Mouse (Mus musculus): ENCODE measurements around the gene Trim27. TPM values are rescaled to one million over a fixed set of nuclear protein-coding genes. Genes with fewer than 3 reads are reported as not detected.
A peak's percentile ranks its signal among the peaks of the same experiment; 100 is the strongest.

Gene Trim27
- polyA plus RNA-seq, 1 experiment from 2014 or later, result 108 TPM

DNA sequence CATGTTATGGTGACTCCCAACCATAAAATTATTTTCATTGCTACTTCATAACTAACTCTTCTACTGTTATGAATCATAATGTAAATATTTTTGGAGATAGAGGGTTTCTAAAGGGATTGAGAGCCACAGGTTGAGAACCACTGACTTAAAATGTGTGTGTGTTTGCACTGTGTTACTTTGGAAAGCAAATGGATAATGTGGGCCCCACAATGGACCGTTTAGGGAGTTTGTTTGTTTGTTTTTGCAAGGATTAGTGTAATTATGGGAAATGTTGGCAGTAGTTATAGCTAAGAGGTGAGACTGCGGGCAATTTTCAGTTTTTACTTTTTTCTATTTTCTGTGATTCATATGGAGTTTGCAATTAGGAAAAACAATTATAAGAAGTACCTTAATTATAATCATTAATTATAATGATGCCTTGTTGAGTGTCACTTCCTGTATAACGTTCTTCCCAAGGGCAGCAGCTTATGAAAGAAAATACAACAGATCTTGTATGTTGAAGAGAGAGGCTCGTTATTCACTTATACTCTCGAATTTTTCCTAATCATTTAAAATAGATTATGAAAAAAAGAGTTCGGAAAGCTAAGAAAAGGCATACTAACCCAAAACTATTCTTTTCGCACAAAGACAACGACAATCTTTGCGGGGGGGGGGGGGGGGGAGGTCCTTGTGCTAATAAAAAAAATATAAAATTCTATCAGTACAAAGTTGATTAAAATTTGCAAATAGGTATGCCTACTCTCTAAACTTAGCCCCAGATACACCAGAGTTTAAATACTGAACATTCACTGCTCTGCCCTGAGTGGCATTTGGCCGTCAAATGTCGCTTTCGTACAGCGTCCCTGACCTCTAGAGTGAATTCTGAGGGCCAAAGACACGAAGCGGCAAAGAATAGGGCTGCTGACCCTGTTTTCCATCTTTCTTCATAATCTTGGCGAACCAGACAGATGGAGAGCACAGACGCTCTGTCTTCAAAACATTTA is 20.1 kb downstream of the Trim27 start:
- Histone ChIP-seq H3K4me2 (ENCODE audit: low read depth, low read length) (peak overlapping the region; percentile 59), H3K27ac (ENCODE audit: low read length) (peak overlapping the region; percentile 49), H3K9me3 (ENCODE audit: control insufficient read depth, low read length) (no peaks in the 10 kb centered on the region; the same call in 1 of the 2 replicates), H3K27me3 (ENCODE audit: control insufficient read depth, insufficient read depth, low read depth, low read length) (no peaks in the 10 kb centered on the region), H3K4me1 (replicated peaks; ENCODE audit: control insufficient read depth, insufficient read depth, low read length) (peaks cover 6% of the 10 kb centered on the region), H3K36me3 (ENCODE audit: control insufficient read depth, insufficient read depth, low read length) (peaks cover 5% of the 10 kb centered on the region; the same call in 1 of the 2 replicates), H3K4me3 (ENCODE audit: low read length) (peak overlapping the region; percentile 72), H3K9ac (ENCODE audit: low read length) (peak overlapping the region; percentile 41)
- 2% methylated on average over 17 of the region's 17 CpGs for WGBS
- peak; percentile 79 for ATAC-seq (ENCODE audit: low read depth)

DNA sequence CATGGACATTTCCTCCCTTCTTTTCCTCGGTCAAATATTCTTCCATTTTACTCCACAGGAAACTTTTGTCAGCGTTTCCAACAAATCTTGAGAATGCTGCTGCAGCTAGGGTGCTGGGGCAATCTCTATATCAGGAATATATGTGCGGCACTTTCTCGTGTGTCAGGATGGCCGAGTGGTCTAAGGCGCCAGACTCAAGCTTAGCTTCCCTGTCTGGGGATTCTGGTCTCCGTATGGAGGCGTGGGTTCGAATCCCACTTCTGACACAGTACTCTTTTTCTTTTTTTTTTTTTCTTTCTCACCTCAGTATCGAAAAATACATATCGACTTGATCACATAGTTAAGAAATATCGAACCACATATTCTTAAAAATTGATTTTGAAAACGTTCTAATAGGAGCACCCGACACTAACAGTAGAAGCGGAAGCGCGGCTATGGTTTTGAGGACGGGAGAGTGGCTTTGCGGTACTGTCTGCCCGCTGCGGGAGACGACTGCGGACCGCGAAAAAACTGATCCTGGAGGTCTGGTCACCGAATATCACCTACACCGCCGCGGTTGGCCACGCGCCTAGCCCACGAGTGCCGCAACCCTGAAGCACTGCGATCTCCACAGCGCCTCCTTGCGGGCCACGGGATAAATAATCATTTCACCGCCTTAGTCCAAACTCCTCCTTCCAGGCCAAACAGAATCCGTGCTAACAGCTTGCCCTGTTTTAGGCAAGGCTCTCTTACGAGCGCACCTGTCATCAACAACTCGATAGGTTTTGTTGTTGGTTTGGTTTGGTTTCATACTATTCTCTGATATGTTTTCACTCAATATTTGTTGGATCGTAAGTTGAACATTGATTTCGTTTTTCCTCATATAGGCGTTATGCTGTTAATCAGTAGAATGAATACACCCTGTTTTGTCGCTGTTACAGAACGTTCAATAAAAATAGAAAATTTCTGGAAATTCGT is 21.1 kb downstream of the Trim27 start:
- peak overlapping the region; percentile 59 for H3K4me2 ChIP-seq (ENCODE audit: low read depth, low read length)
- H3K9ac ChIP-seq (ENCODE audit: low read length), result peak overlapping the region; percentile 74
- H3K36me3 ChIP-seq (ENCODE audit: control insufficient read depth, insufficient read depth, low read length), result no peaks in the 10 kb centered on the region
- peak; percentile 96 for ATAC-seq (ENCODE audit: low read depth)
- H3K4me3 ChIP-seq (ENCODE audit: low read length), result peak overlapping the region; percentile 72
- peaks cover 6% of the 10 kb centered on the region for H3K4me1 ChIP-seq (replicated peaks; ENCODE audit: control insufficient read depth, insufficient read depth, low read length)
- WGBS, result 4% methylated on average over 48 of the region's 48 CpGs
- no peaks in the 10 kb centered on the region; the same call in 1 of the 2 replicates for H3K9me3 ChIP-seq (ENCODE audit: control insufficient read depth, low read length)
- peak overlapping the region; percentile 65 for H3K27ac ChIP-seq (ENCODE audit: low read length)
- H3K27me3 ChIP-seq (ENCODE audit: control insufficient read depth, insufficient read depth, low read depth, low read length), result no peaks in the 10 kb centered on the region

DNA sequence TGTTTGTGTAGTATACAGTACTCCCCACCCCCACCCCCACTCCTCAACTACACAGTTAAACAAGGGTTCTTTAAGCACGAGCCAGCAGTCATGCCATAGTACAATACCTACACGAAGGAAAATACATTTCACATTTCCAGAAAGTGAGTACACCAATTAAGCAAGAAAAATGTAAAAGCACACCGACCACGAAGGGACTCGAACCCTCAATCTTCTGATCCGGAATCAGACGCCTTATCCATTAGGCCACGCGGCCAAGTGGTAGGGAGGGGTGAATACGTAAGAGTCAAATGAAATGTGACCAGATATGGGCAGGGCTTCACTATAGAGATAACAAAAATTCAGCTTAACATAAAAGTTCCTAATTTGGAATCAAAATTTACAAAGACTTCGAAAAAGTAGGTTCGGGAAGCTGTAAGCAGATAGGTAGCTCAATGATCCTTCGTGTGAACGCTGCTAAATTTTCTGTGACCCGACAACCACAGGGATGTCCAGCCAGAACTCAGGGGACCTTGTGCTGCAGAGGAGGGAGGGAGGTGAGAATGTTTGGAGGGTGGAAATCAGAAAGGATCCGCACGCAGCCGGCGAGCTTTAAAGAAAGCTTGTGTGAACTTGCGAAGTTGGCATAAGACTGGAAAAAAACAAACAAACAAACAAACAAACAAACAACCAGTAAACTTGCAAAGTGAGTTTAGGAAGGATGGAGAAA is 36.2 kb downstream of the Trim27 start:
- no peak overlapping the region for H3K27ac ChIP-seq (ENCODE audit: low read length)
- no peaks in the 10 kb centered on the region for H3K36me3 ChIP-seq (ENCODE audit: control insufficient read depth, insufficient read depth, low read length)
- H3K4me2 ChIP-seq (ENCODE audit: low read depth, low read length), result peak overlapping the region; percentile 59
- H3K27me3 ChIP-seq (ENCODE audit: control insufficient read depth, insufficient read depth, low read depth, low read length), result no peaks in the 10 kb centered on the region
- peak; percentile 76; the same call in 1 of the 2 replicates for ATAC-seq (ENCODE audit: low read depth)
- H3K9ac ChIP-seq (ENCODE audit: low read length), result no peak overlapping the region
- H3K4me3 ChIP-seq (ENCODE audit: low read length), result peak overlapping the region; percentile 46
- 2% methylated on average over 20 of the region's 20 CpGs for WGBS
- peaks cover 6% of the 10 kb centered on the region for H3K9me3 ChIP-seq (ENCODE audit: control insufficient read depth, low read length)
- peaks cover 3% of the 10 kb centered on the region; the same call in 1 of the 2 replicates for H3K4me1 ChIP-seq (replicated peaks; ENCODE audit: control insufficient read depth, insufficient read depth, low read length)

DNA sequence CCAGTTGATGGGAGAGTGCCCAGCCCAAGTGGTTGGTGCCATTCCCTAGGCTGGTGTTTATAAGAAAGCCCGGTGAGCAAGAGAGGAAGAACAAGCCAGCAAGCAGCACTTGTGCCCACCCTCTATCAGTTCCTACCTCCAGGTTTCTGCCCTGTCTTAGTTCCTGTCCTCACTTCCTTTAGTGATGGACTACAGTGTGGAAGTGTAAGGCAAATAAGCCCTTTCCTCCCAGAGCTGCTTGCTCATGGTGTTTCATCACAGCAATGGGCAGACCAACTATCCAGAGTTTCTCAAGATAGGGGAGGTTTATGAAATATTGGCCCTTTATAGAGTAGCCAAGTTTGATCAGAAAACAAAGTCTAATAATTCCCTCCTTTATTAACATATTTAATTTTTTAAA is 37.5 kb downstream of the Trim27 start:
- Histone ChIP-seq H3K27me3 (ENCODE audit: control insufficient read depth, insufficient read depth, low read depth, low read length) (no peaks in the 10 kb centered on the region; the same call in 1 of the 2 replicates), H3K4me2 (ENCODE audit: low read depth, low read length) (no peak overlapping the region), H3K36me3 (ENCODE audit: control insufficient read depth, insufficient read depth, low read length) (no peaks in the 10 kb centered on the region), H3K4me3 (ENCODE audit: low read length) (no peak overlapping the region), H3K4me1 (replicated peaks; ENCODE audit: control insufficient read depth, insufficient read depth, low read length) (peaks cover 3% of the 10 kb centered on the region; the same call in 1 of the 2 replicates), H3K9me3 (ENCODE audit: control insufficient read depth, low read length) (no peaks in the 10 kb centered on the region), H3K9ac (ENCODE audit: low read length) (no peak overlapping the region), H3K27ac (ENCODE audit: low read length) (no peak overlapping the region)
- ATAC-seq (ENCODE audit: low read depth), result no peak
- 29% methylated on average over 1 of the region's 1 CpGs for WGBS

DNA sequence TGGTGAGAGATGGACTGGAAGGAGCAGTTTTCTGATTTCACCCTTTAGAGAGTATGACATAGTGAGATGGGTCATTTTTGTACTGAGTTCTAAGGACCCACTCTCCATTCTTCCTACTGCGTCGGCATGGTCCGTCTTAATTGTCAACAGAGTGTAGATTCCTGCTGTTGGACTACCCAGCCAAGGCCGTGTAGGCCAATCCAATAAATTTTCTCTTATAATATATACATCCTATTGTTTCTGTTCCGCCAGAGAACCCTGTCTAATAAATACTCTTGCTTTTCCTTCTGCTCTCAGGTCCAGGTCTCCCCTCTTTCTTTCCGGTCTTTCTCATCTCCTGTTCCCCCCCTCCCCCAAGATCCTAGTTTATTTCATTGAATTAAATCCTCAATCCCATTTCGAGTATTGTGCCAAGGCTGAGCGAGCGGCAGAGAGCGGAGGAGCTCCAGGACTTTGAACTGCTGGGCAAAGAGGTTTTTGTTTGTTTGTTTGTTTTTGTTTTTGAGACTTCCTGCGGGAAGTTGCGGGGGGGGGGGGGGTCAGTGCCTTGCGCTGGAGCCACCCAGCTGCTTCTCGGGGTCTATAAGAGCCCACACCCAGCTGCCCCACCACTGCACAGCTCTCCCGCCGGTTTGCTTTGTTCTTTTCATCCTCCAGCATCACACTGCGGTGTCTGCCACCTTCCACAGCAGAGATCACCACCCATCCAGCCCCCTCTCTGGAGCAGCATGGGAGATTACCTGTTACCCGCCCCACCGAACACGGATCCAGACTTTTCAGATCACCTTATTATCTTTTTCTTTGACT is 42.6 kb downstream of the Trim27 start:
- no peak overlapping the region; the same call in 1 of the 2 replicates for H3K27ac ChIP-seq (ENCODE audit: low read length)
- ATAC-seq (ENCODE audit: low read depth), result peak; percentile 79

DNA sequence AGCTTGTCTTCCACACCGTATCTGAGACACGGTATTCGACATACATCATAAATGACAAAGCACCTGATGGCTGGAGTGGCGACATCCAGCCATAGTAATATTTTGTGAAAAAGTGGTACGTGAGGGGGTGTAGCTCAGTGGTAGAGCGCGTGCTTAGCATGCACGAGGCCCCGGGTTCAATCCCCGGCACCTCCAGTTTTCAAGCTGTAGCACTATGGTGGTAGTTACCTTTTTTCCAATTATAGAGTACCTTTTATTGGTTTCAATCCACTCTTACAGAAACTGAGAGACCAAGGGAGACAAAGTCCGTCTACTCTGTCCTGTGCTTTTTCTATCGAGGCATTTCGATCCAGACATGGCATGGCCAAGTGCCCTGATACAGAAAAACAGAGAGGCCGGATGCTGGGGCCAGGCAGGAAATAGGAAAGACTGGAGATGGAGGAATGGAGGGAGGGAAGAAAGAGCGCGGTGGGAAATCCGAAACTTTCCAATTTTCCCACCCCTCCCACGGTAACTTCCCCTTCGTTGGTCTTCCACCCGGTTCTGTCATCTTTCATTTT is 43.3 kb downstream of the Trim27 start:
- Histone ChIP-seq H3K9ac (ENCODE audit: low read length) (peak overlapping the region; percentile 71), H3K4me1 (replicated peaks; ENCODE audit: control insufficient read depth, insufficient read depth, low read length) (no peaks in the 10 kb centered on the region; the same call in 1 of the 2 replicates), H3K9me3 (ENCODE audit: control insufficient read depth, low read length) (no peaks in the 10 kb centered on the region), H3K4me3 (ENCODE audit: low read length) (peak overlapping the region; percentile 63), H3K36me3 (ENCODE audit: control insufficient read depth, insufficient read depth, low read length) (no peaks in the 10 kb centered on the region), H3K4me2 (ENCODE audit: low read depth, low read length) (peak overlapping the region; percentile 85), H3K27me3 (ENCODE audit: control insufficient read depth, insufficient read depth, low read depth, low read length) (no peaks in the 10 kb centered on the region; the same call in 1 of the 2 replicates), H3K27ac (ENCODE audit: low read length) (peak overlapping the region; percentile 27)
- ATAC-seq (ENCODE audit: low read depth), result peak; percentile 93
- under 1% methylated on average over 20 of the region's 20 CpGs for WGBS

More for the DNA sequence above, 42.6 kb downstream of the Trim27 start:
- Histone ChIP-seq H3K4me1 (replicated peaks; ENCODE audit: control insufficient read depth, insufficient read depth, low read length) (no peaks in the 10 kb centered on the region; the same call in 1 of the 2 replicates), H3K4me2 (ENCODE audit: low read depth, low read length) (peak overlapping the region; percentile 85), H3K9me3 (ENCODE audit: control insufficient read depth, low read length) (no peaks in the 10 kb centered on the region), H3K4me3 (ENCODE audit: low read length) (peak overlapping the region; percentile 63), H3K9ac (ENCODE audit: low read length) (peak overlapping the region; percentile 50), H3K27me3 (ENCODE audit: control insufficient read depth, insufficient read depth, low read depth, low read length) (no peaks in the 10 kb centered on the region; the same call in 1 of the 2 replicates), H3K36me3 (ENCODE audit: control insufficient read depth, insufficient read depth, low read length) (no peaks in the 10 kb centered on the region)
- WGBS, result 1% methylated on average over 20 of the region's 20 CpGs

DNA sequence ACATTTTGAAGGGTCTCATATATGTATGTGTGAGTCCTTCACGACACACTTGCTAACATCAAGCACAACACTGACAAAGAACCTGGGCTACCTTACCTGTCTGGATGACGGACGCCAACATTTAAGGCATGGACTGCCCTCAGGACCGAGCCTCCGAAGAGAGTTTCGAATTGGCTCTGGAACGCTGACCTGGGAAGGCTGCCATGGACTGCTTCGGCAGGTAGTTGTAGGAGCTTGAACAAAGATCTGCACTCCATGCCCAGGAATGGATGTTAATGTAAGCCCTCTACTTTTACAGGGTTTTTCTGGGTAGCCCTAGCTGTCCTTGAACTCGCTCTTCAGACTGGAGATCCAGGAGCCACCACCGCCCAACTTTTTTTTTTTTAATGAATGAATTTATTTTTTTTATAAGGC is 44.0 kb downstream of the Trim27 start:
- Histone ChIP-seq H3K36me3 (ENCODE audit: control insufficient read depth, insufficient read depth, low read length) (no peaks in the 10 kb centered on the region), H3K27me3 (ENCODE audit: control insufficient read depth, insufficient read depth, low read depth, low read length) (no peaks in the 10 kb centered on the region; the same call in 1 of the 2 replicates), H3K9me3 (ENCODE audit: control insufficient read depth, low read length) (no peaks in the 10 kb centered on the region), H3K4me1 (replicated peaks; ENCODE audit: control insufficient read depth, insufficient read depth, low read length) (no peaks in the 10 kb centered on the region; the same call in 1 of the 2 replicates), H3K27ac (ENCODE audit: low read length) (peak overlapping the region; percentile 57), H3K4me3 (ENCODE audit: low read length) (peak overlapping the region; percentile 63), H3K9ac (ENCODE audit: low read length) (peak overlapping the region; percentile 71), H3K4me2 (ENCODE audit: low read depth, low read length) (peak overlapping the region; percentile 85)
- peak; percentile 24; the same call in 1 of the 2 replicates for ATAC-seq (ENCODE audit: low read depth)
- whole genome bisulfite sequencing, result 3% methylated on average over 10 of the region's 10 CpGs

All from lung, embryonic 16.5 days (tissue).